Mouse (Mus musculus) lung, adult 2 months (tissue): ENCODE results near the gene Zfp217. TPM values are rescaled to one million over a fixed set of nuclear protein-coding genes. Genes with fewer than 3 reads are reported as not detected.

Source experiments
- DNase-seq: peaks from one replicate; pipeline ENCODE4 v3.0.0; 2022
- H3K4me1 ChIP-seq: fragments of 200-500 bp; 2 replicates; pipeline ENCODE4 v1.6.1; 2011; ENCODE audit warnings: low read length; ENCODE audit not compliant: control insufficient read depth, insufficient read depth
- H3K4me3 ChIP-seq: fragments of 200-500 bp; replicated peaks from 2 replicates; pipeline ENCODE3; 2011; ENCODE audit warnings: low read depth, mild to moderate bottlenecking, control low read depth, low read length; ENCODE audit errors: extremely low read depth
- CTCF ChIP-seq: fragments of 200-500 bp; IDR thresholded peaks from 2 replicates; pipeline ENCODE4 v1.5.1; 2011; ENCODE audit warnings: mild to moderate bottlenecking, low read length, control low read depth; ENCODE audit not compliant: insufficient read depth
- POLR2A ChIP-seq: fragments of 200-500 bp; IDR thresholded peaks from 2 replicates; pipeline ENCODE4 v1.6.1; 2011; ENCODE audit warnings: low read depth, mild to moderate bottlenecking, control low read depth, low read length, borderline replicate concordance; ENCODE audit errors: extremely low read depth
- WGBS: fragments of 180-500 bp; shearing (Covaris S2); methylation state at CpG from one replicate; pipeline ENCODE4 v1.1.7; 2018; 5-methylcytosine and 5-hydroxymethylcytosine counted together
- polyA plus RNA-seq: library from polyadenylated mRNA; depleted of rRNA; stranded (reverse); fragments of >200 nt; gene quantifications from 2 replicates; pipeline ENCODE4 v1.2.3, GENCODE M21; 2012

Zfp217 gene
- polyA plus RNA-seq, 1 experiment: 19.8 TPM

DNA sequence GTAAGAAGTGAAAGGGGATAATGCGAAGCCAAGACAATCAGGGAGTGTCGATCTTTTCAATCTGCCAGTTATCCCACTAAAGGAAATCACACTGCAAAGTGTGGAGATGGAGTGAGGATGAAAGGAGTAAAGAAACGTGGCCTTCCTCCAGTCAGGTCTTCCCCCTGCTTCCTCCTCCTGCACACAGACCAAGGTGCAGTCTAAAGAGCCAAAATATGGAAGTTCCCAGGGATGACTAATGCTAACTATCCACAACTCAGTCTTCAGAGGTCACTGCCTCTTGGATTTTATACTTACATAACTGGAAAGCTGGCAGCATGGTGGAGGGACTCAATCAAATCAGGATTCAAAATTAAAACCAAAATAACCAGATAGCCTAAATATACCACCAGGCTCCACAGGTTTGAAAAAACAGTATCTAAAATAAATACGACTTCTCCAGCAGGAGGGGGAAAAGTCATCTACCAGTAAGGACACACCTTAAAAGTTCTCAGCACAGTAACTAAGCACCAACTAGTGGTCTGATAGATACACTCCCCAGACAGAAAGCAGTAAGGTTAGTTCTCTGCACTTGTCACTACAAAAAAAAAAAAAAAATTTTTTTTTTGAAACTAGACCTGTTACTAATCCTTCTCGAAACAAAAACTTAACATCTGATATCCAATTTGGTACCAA, 18.5 kb downstream of the Zfp217 start:
- peak overlapping the region; percentile 80 for H3K4me3 ChIP-seq
- peaks cover 29% of the 10 kb centered on the region for H3K4me1 ChIP-seq
- no peak for DNase-seq
- 16% methylated on average over 5 of the region's 5 CpGs for WGBS
- TF ChIP-seq CTCF (no peak), POLR2A (no peak)

DNA sequence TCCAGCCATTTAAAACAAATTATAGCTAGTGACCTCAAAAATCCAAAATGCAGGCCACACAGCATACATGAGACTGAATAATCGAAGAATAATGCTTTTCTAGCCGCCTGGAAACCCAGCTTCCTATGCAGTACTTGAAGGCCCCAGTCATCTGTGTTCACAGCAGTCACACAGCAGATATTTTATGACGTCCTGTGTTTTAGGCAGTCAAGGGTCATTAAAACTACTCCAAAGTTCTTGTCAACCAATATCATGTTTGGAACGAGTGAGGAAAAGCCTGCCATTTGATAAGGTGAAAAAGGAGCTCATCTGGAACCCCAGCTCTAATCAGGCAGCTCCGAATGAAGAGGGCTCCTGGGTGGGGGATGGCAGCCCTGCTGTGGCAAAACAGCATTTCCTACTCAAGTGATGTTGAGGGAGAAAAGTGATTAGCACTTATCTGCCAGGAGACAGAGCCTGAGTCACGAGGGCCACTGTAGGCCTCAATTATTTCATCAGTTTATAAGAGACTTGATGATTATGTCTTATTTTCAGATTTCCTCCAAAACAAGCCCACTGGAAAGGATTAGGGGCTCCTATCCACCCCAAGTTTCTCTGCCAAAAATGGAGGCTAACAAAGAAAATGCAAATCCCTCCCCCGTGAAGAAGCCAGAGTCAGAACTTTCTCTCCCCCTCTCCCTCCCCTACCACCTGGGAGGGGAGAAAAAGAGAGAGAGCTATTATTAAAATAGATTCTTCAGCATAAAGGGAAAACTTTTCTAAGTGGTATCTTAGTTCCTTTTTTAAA, 19.2 kb downstream of the Zfp217 start:
- no peak for DNase-seq
- WGBS: 22% methylated on average over 7 of the region's 7 CpGs
- TF ChIP-seq CTCF (no peak), POLR2A (no peak)
- Histone ChIP-seq H3K4me3 (no peak overlapping the region), H3K4me1 (peaks cover 29% of the 10 kb centered on the region)

DNA sequence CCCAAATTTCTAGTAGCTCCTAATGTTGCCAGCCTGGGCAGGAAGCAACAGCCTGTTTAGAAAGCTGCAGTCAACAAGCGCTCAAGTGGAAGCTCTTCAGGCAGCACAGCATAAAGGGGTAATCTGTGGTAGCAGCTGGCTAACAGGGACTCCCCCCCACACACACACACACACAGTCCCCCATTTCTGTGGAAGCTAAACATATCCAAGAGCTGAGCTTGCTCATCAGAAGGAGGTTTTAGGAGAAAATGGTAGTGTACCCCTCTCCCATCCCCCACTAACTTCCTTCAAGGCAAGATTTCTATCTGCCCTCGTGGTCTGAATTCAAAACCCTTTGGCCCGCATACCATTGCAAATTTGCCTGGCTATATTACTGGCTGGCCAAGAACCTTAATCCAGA, 20.4 kb downstream of the Zfp217 start:
- WGBS: 12% methylated on average over 3 of the region's 3 CpGs
- Histone ChIP-seq H3K4me1 (peaks cover 29% of the 10 kb centered on the region), H3K4me3 (no peak overlapping the region)
- DNase-seq: no peak
- TF ChIP-seq CTCF: no peak
- TF ChIP-seq POLR2A: no peak

DNA sequence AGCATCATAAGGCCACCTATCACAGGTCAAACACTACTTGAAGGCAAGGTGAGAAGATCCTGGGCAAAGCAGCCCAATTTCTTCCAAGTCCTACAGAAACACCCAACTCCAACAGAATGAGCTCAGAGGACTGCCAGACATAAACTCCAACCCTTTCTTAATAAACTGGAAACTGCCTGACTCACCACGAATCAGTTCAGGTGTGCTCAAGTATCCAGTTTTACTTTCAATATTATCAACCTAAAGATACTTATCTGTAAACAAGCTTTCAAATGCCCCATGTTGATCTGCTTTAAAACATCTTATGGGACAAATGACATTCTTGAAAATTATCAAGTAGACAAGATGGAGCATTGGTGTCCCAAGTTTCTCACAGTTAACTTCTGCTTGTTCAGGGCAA, 21.6 kb downstream of the Zfp217 start:
- WGBS: 29% methylated on average over 1 of the region's 1 CpGs
- H3K4me1 ChIP-seq: peaks cover 29% of the 10 kb centered on the region
- H3K4me3 ChIP-seq: no peak overlapping the region
- TF ChIP-seq CTCF (no peak), POLR2A (no peak)
- no peak for DNase-seq

DNA sequence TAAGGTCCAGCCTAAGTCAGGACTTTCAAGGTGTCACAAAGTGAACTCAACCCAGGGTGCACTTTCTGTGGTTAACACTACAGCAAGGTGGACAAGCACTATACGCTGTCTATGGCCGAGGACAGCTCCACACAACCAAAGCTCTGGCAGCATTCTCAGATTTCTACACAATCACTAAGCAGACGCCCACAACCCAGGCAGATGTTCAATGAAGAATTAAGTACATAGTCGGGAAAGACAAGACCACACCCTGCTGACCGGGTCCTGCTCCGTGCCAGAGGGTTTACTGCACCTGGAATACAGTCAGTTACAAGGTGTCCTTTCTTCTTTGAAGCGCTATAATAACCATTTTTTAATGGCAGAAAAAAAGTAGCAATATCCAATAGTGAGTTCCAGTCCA, 25.7 kb downstream of the Zfp217 start:
- Histone ChIP-seq H3K4me1 (peaks cover 27% of the 10 kb centered on the region), H3K4me3 (no peak overlapping the region)
- no peak for DNase-seq
- 64% methylated on average over 7 of the region's 7 CpGs for WGBS
- TF ChIP-seq POLR2A: no peak
- TF ChIP-seq CTCF: no peak

DNA sequence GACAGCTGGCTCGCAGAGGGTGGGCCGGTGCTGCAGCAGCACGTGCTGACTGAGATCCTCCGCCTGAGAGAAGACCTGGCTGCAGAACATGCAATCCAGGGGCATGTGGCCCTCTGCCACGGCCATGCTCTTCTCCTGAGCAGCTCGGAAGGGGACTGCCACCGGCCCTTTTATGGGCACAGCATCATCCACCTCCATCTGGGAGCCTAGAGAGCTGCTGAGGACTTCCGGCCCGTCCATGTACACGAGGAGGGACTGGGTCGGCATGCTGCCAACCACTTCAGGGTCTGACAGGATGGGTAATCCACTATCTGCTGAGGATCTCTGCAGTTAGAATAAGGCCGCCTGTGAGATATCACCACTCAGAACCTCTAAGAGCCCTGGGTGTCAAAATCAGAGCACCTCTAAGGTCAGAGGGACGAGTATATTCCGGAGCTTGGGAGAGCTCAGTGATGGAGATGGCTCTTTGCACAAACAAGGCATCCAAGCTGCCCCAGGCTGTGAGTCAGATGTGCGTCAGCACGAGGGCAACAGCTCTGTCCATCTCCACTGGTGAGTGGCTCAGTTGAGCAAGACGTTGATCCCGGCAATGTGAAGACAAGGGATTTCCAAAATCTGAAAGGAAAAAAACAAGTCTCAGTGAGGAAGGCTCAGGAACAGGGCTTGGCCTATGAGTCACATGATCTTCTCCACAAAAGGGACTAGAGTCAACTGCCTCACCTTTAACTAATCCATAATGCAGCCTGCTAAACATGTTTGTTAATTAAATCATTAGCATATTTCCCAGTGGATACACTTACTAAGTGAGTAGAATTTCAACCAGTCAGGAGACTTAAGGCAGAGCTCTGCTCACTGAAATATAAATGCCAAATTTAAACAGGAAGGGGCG, 27.5 kb downstream of the Zfp217 start:
- Histone ChIP-seq H3K4me1 (peaks cover 26% of the 10 kb centered on the region), H3K4me3 (no peak overlapping the region)
- TF ChIP-seq POLR2A (no peak), CTCF (no peak)
- 70% methylated on average over 19 of the region's 19 CpGs for WGBS
- DNase-seq: no peak

DNA sequence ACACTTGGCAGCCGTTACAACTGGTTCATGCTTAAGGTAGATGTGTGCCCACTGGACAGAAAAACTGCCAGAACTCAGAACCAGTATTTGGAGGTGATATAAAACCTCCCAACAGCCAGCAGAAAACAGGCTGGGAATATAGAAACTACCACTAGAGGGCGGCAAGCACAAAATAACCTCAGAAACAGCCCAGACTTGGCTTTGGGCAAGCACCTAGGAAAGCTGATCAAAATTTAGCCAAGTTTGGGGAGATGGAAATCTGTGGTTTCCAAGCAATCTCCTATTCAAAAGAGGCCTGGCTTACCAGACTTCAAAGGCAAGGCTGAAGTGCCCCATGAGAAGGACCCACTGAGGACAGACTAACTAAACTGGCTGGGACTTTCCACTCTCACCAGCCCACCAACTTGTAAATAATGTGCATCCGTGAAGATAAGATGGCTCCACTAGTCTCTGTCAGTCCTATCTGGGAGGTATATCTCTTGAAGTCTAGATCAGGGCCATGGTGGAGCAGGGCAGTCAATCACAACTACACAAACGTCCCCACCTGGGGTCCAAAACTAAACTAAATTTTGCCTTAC, 31.1 kb downstream of the Zfp217 start:
- TF ChIP-seq POLR2A: no peak
- peak; percentile 26; the same call in 1 of the 2 replicates for TF ChIP-seq CTCF
- 23% methylated on average over 4 of the region's 4 CpGs for WGBS
- Histone ChIP-seq H3K4me3 (no peak overlapping the region), H3K4me1 (peaks cover 22% of the 10 kb centered on the region)
- peak; percentile 63 for DNase-seq

DNA sequence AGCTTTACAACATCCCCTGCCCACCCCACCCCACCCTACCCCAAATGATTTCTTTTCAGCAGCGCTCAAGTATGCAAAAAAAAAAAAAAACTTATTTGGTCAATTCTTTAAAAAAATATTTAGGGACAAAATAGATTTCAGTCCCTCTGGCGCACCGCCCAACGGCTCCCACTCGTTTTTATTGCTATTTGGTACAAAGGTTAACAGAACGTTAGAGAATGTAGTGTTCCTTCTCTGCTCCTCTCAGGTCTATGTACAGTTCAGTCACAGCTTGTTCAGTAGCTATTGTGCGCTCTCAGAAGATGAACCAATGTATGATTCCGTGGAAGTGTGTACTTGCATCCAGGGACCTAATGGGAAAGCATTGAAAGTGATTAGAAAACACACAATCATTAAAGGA, 37.6 kb downstream of the Zfp217 start:
- TF ChIP-seq POLR2A (no peak), CTCF (no peak)
- 74% methylated on average over 8 of the region's 8 CpGs for WGBS
- DNase-seq: no peak
- no peak overlapping the region for H3K4me3 ChIP-seq
- H3K4me1 ChIP-seq: 0 out of 2 replicates have a peak, but pooled peaks cover 3% of the 10 kb centered on the region

DNA sequence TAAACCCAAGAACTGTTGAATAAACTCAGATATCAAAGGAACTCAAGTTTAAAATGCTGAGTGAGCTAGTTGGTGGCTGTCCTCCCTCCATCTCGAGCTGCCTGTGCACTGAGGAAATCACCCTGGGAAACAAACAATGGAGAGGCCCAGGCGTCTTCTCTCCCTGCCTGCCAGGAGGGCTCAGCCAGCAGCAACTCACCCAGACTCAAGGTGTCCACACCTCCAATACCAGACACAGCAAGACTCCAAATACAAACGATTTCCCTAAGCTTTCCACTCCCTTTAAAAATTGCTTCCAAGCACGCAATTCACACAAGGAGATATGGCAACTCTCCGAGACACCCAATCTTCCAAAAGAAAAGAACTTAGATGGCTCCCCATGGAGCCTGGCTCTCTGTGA, 38.4 kb downstream of the Zfp217 start:
- Histone ChIP-seq H3K4me3 (no peak overlapping the region), H3K4me1 (0 out of 2 replicates have a peak, but pooled peaks cover 3% of the 10 kb centered on the region)
- no peak for TF ChIP-seq POLR2A
- TF ChIP-seq CTCF: no peak
- no peak for DNase-seq
- WGBS: 54% methylated on average over 5 of the region's 5 CpGs
